Comparison of ENCODE assay signal across 8 mouse cellular contexts in the genomic region with DNA sequence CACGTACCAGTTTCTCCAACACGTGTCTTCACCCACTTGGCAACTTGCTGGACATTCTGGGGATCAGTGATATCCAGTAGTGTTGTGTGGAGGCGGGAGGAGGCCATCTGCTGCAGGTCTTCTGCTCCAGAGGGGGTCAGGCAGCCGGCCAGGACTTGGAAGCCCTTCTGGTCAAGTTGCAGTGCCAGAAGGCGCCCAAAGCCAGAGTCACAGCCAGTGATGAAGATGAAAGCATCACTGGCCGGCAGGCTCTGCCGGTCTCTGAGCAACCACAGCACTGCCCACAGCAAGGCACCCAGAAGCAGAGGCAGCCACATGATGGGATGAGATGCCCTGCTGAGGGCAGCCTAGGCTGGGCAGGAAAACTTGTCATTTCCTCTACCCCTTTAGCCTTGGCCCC. TPM values are rescaled to one million over a fixed set of nuclear protein-coding genes. Genes with fewer than 3 reads are reported as not detected.
DNase-seq lines count a peak whose midpoint lies in the region; ATAC-seq and TF ChIP-seq lines count a peak whose summit lies in the region.

No protein-coding gene starts in this region.

- H3K4me3 ChIP-seq in liver, embryonic 12.5 days: no peak overlapping the region
- H3K4me3 ChIP-seq in liver, embryonic 11.5 days (ENCODE audit: low read depth, low read length): no peak overlapping the region
- H3K4me3 ChIP-seq in cerebellum, adult 2 months (replicated peaks; ENCODE audit: insufficient read depth, low read depth, low read length): no peak overlapping the region

- ATAC-seq in liver, embryonic 12.5 days: no peak
- no peak for ATAC-seq in liver, embryonic 11.5 days (replicated peaks; ENCODE audit: low FRiP score)
- ATAC-seq in granulocyte monocyte progenitor cell, adult 5-6 weeks (replicated peaks; ENCODE audit: poor library complexity, severe bottlenecking): no peak

- 0 out of 2 replicates have a peak overlapping the region, but pooled peaks have one; percentile 10 for H3K27ac ChIP-seq in liver, embryonic 12.5 days
- H3K27ac ChIP-seq in liver, embryonic 11.5 days (ENCODE audit: low read depth, low read length): no peak overlapping the region; the same call in 1 of the 2 replicates
- peak overlapping the region; percentile 73 for H3K27ac ChIP-seq in cerebellum, adult 2 months (ENCODE audit: insufficient read depth, low read length)

- H3K36me3 ChIP-seq in liver, embryonic 12.5 days: peaks cover 38% of the 10 kb centered on the region
- H3K36me3 ChIP-seq in liver, embryonic 11.5 days (ENCODE audit: control insufficient read depth, insufficient read depth, low read length): peaks cover 12% of the 10 kb centered on the region

- peaks cover 35% of the 10 kb centered on the region for H3K4me1 ChIP-seq in liver, embryonic 12.5 days
- peaks cover 7% of the 10 kb centered on the region; the same call in 1 of the 2 replicates for H3K4me1 ChIP-seq in liver, embryonic 11.5 days (replicated peaks; ENCODE audit: control insufficient read depth, insufficient read depth, low read length)
- H3K4me1 ChIP-seq in cerebellum, adult 2 months (ENCODE audit: control insufficient read depth, insufficient read depth, low read length): peaks cover 53% of the 10 kb centered on the region

- H3K9me3 ChIP-seq in liver, embryonic 12.5 days (replicated peaks): no peaks in the 10 kb centered on the region
- H3K9me3 ChIP-seq in liver, embryonic 11.5 days (ENCODE audit: control insufficient read depth, low read length): no peaks in the 10 kb centered on the region

- peak; percentile 30; the same call in 1 of the 2 replicates for TF ChIP-seq POLR2A in cerebellum, adult 2 months (IDR thresholded peaks at IDR 0.05; ENCODE audit: borderline replicate concordance, insufficient read depth, low read length)

- 65% methylated on average over 7 of the region's 7 CpGs for WGBS in liver, embryonic 12.5 days (ENCODE audit: insufficient replicate concordance)
- 75% methylated on average over 7 of the region's 7 CpGs for WGBS in liver, embryonic 11.5 days
- WGBS in cerebellum, adult 2 months: 3% methylated on average over 7 of the region's 7 CpGs

- no peak for DNase-seq in liver, embryonic 11.5 days (ENCODE audit: low spot score)
- peak; percentile 97 to 99 for DNase-seq in cerebellum, adult 2 months
- DNase-seq in gastrocnemius, postnatal 25 days: peak; percentile 80
- peak; percentile 48 for DNase-seq in layer of hippocampus, adult 9-11 months
- no peak for DNase-seq in spleen, adult 18-20 months
- DNase-seq in lung, postnatal 25 days (ENCODE audit: low spot score): no peak

- H3K27me3 ChIP-seq in liver, embryonic 12.5 days (replicated peaks): no peaks in the 10 kb centered on the region
- H3K27me3 ChIP-seq in liver, embryonic 11.5 days (replicated peaks; ENCODE audit: control insufficient read depth, insufficient read depth, low read length): no peaks in the 10 kb centered on the region
- no peaks in the 10 kb centered on the region for H3K27me3 ChIP-seq in cerebellum, adult 2 months (ENCODE audit: control insufficient read depth, insufficient read depth, low read length)

- no peak overlapping the region for H3K9ac ChIP-seq in liver, embryonic 12.5 days
- no peak overlapping the region; the same call in 1 of the 2 replicates for H3K9ac ChIP-seq in liver, embryonic 11.5 days (ENCODE audit: low read depth, low read length)

- no peak overlapping the region for H3K4me2 ChIP-seq in liver, embryonic 12.5 days
- no peak overlapping the region for H3K4me2 ChIP-seq in liver, embryonic 11.5 days

- TF ChIP-seq CTCF in cerebellum, adult 2 months (IDR thresholded peaks at IDR 0.05; ENCODE audit: borderline replicate concordance, insufficient read depth, low read depth, low read length): no peak

RNA-seq across cellular contexts. Expression of gene Rdh5, which starts 4.4 kb away (rescaled TPM):
- polyA plus RNA-seq in liver, embryonic 12.5 days (2016; fragmentation: Nextera tagmentation; extraction: Ambion mirVana): 8.2 and 9.0 TPM in 2 replicates
- 11.1 and 13.1 TPM in 2 replicates for polyA plus RNA-seq in liver, embryonic 11.5 days (2014; fragmentation: Nextera tagmentation; extraction: Ambion mirVana)
- polyA plus RNA-seq in cerebellum, adult 2 months (2012; rRNA removed): 37.0 and 45.7 TPM in 2 replicates
- total RNA-seq in gastrocnemius, postnatal 25 days (2021): 1 to 10 TPM; 4.3 to 4.7 TPM
- 2.0 and 9.5 TPM in 2 replicates for total RNA-seq in granulocyte monocyte progenitor cell, adult 5-6 weeks (2014; fragmentation: Nextera tagmentation)
- total RNA-seq in granulocyte monocyte progenitor cell, adult 5-6 weeks (2017): 2.4 TPM in 1 of 2 replicates, not detected in the other

RNA-seq across cellular contexts. Expression of gene Bloc1s1, which starts 5.6 kb away (rescaled TPM):
- polyA plus RNA-seq in liver, embryonic 12.5 days (2016; fragmentation: Nextera tagmentation; extraction: Ambion mirVana): 82.5 and 83.0 TPM in 2 replicates
- polyA plus RNA-seq in liver, embryonic 11.5 days (2014; fragmentation: Nextera tagmentation; extraction: Ambion mirVana): 128 and 140 TPM in 2 replicates
- 350 and 357 TPM in 2 replicates for polyA plus RNA-seq in cerebellum, adult 2 months (2012; rRNA removed)
- total RNA-seq in gastrocnemius, postnatal 25 days (2021): 100 to 1,000 TPM; 152 to 165 TPM
- 124 and 140 TPM in 2 replicates for total RNA-seq in granulocyte monocyte progenitor cell, adult 5-6 weeks (2014; fragmentation: Nextera tagmentation)
- 71.3 and 86.4 TPM in 2 replicates for total RNA-seq in granulocyte monocyte progenitor cell, adult 5-6 weeks (2017)

RNA-seq across cellular contexts. Expression of gene Itga7, which starts 15.4 kb away (rescaled TPM):
- 0.12 and 0.17 TPM in 2 replicates for polyA plus RNA-seq in liver, embryonic 12.5 days (2016; fragmentation: Nextera tagmentation; extraction: Ambion mirVana)
- 0.14 and 0.21 TPM in 2 replicates for polyA plus RNA-seq in liver, embryonic 11.5 days (2014; fragmentation: Nextera tagmentation; extraction: Ambion mirVana)
- 96.2 and 106 TPM in 2 replicates for polyA plus RNA-seq in cerebellum, adult 2 months (2012; rRNA removed)
- total RNA-seq in gastrocnemius, postnatal 25 days (2021): 10 to 100 TPM; 63.5 to 67.3 TPM
- not detected in 2 replicates for total RNA-seq in granulocyte monocyte progenitor cell, adult 5-6 weeks (2014; fragmentation: Nextera tagmentation)
- total RNA-seq in granulocyte monocyte progenitor cell, adult 5-6 weeks (2017): not detected in 2 replicates

RNA-seq across cellular contexts. Expression of gene Cd63, which starts 17.5 kb away (rescaled TPM):
- 127 and 129 TPM in 2 replicates for polyA plus RNA-seq in liver, embryonic 12.5 days (2016; fragmentation: Nextera tagmentation; extraction: Ambion mirVana)
- 193 and 198 TPM in 2 replicates for polyA plus RNA-seq in liver, embryonic 11.5 days (2014; fragmentation: Nextera tagmentation; extraction: Ambion mirVana)
- 108 and 110 TPM in 2 replicates for polyA plus RNA-seq in cerebellum, adult 2 months (2012; rRNA removed)
- 100 to 1,000 TPM; 103 to 142 TPM for total RNA-seq in gastrocnemius, postnatal 25 days (2021)
- total RNA-seq in granulocyte monocyte progenitor cell, adult 5-6 weeks (2014; fragmentation: Nextera tagmentation): 139 and 203 TPM in 2 replicates
- 123 and 185 TPM in 2 replicates for total RNA-seq in granulocyte monocyte progenitor cell, adult 5-6 weeks (2017)

RNA-seq across cellular contexts. Expression of gene Gdf11, which starts 26.7 kb away (rescaled TPM):
- 1.8 and 1.9 TPM in 2 replicates for polyA plus RNA-seq in liver, embryonic 12.5 days (2016; fragmentation: Nextera tagmentation; extraction: Ambion mirVana)
- 3.3 and 3.5 TPM in 2 replicates for polyA plus RNA-seq in liver, embryonic 11.5 days (2014; fragmentation: Nextera tagmentation; extraction: Ambion mirVana)
- 13.6 and 14.8 TPM in 2 replicates for polyA plus RNA-seq in cerebellum, adult 2 months (2012; rRNA removed)
- total RNA-seq in gastrocnemius, postnatal 25 days (2021): 1 to 10 TPM; 3.9 to 4.1 TPM
- 0.21 TPM in 1 of 2 replicates, not detected in the other for total RNA-seq in granulocyte monocyte progenitor cell, adult 5-6 weeks (2014; fragmentation: Nextera tagmentation)
- total RNA-seq in granulocyte monocyte progenitor cell, adult 5-6 weeks (2017): 0.15 TPM in 1 of 2 replicates, not detected in the other

Comparison
In these comparisons a context has a peak if more than half of its experiments do, and no peak if none do; other contexts are left out.
1. DNase-seq: peak in cerebellum, adult 2 months (2 of 2), gastrocnemius, postnatal 25 days (single experiment) and layer of hippocampus, adult 9-11 months (single experiment); none in liver, embryonic 11.5 days (single experiment), spleen, adult 18-20 months (0 of 2) and lung, postnatal 25 days (single experiment).
2. RNA of gene Itga7, which starts 15.4 kb away (polyA plus RNA-seq): 96.2 to 106 TPM in cerebellum, adult 2 months; 0.12 to 0.17 TPM in liver, embryonic 12.5 days and 0.14 to 0.21 TPM in liver, embryonic 11.5 days; every median in the first group is over 10 times any median in the second.